Mouse (Mus musculus) brain, embryonic 14.5 days (tissue): ENCODE results near the gene Cradd.

Experiments used
- CTCF ChIP-seq: fragments of 200-500 bp; IDR thresholded peaks from 2 replicates; pipeline ENCODE4 v1.5.1; 2012; ENCODE audit warnings: inconsistent platforms, mild to moderate bottlenecking, moderate library complexity, borderline replicate concordance; ENCODE audit not compliant: insufficient read depth, insufficient read length; ENCODE audit errors: extremely low read depth
- POLR2A ChIP-seq: fragments of 200-500 bp; IDR thresholded peaks from 2 replicates; pipeline ENCODE4 v1.6.1; 2012; ENCODE audit warnings: mild to moderate bottlenecking, inconsistent platforms, borderline replicate concordance; ENCODE audit not compliant: poor library complexity, insufficient read depth, insufficient read length, severe bottlenecking; ENCODE audit errors: extremely low read depth

DNA sequence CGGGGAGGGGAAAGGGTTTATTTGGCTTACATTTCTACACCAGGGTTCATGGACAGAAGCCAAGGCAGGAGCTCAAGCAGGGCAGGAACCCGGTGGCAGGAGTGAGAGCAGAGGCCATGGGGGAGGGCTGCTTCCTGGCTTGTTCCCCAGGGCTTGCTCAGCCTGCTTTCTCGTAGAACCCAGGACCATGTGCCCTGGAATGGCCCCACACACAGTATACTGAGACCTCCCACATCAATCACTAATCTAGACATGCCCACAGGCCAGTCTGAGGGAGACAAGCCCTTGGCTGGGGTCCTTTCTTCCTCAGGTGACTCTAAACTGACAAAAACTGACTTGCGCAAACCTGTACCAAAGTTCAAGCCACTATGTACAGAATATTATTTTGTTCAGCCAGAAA is 19.7 kb downstream of the Cradd start:
- TF ChIP-seq POLR2A, result no peak
- no peak for TF ChIP-seq CTCF
